Mouse (Mus musculus) embryonic facial prominence, embryonic 13.5 days (tissue): ENCODE measurements around the gene Ttc9c. TPM values are rescaled to one million over a fixed set of nuclear protein-coding genes. Genes with fewer than 3 reads are reported as not detected.

Experiments used
- ATAC-seq: fragments of 200-750 bp; cut with Nextera tagmentation; 2 replicates; pipeline ENCODE4 v1.8.0; 2017; ENCODE audit warnings: low read depth; ENCODE audit not compliant: insufficient number of reproducible peaks, insufficient read depth, low FRiP score, low TSS enrichment
- H3K27ac ChIP-seq: fragments of 300-500 bp; sonication (generic); 2 replicates; pipeline ENCODE4 v1.5.1; 2015; ENCODE audit warnings: moderate library complexity, mild to moderate bottlenecking, inconsistent platforms
- H3K27me3 ChIP-seq: fragments of 300-500 bp; sonication (generic); 2 replicates; pipeline ENCODE4 v1.6.1; 2015; ENCODE audit warnings: mild to moderate bottlenecking, inconsistent platforms
- H3K36me3 ChIP-seq: fragments of 300-500 bp; sonication (generic); 2 replicates; pipeline ENCODE4 v1.6.1; 2015; ENCODE audit warnings: mild to moderate bottlenecking, inconsistent platforms
- H3K4me1 ChIP-seq: fragments of 300-500 bp; sonication (generic); 2 replicates; pipeline ENCODE4 v1.6.1; 2015; ENCODE audit warnings: inconsistent platforms
- H3K4me2 ChIP-seq: fragments of 300-500 bp; sonication (generic); 2 replicates; pipeline ENCODE4 v1.6.1; 2015; ENCODE audit warnings: moderate library complexity, mild to moderate bottlenecking, inconsistent platforms
- H3K4me3 ChIP-seq: fragments of 300-500 bp; sonication (generic); 2 replicates; pipeline ENCODE4 v1.5.1; 2015; ENCODE audit warnings: mild to moderate bottlenecking, inconsistent platforms
- H3K9ac ChIP-seq: fragments of 300-500 bp; sonication (generic); 2 replicates; pipeline ENCODE4 v1.6.1; 2015; ENCODE audit warnings: mild to moderate bottlenecking, inconsistent platforms
- H3K9me3 ChIP-seq: fragments of 300-500 bp; sonication (generic); 2 replicates; pipeline ENCODE4 v1.6.1; 2016; ENCODE audit warnings: inconsistent platforms
- WGBS: fragments of 180-500 bp; shearing (Covaris S2); methylation state at CpG from one replicate; pipeline ENCODE4 v1.1.7; 2015; ENCODE audit warnings: mixed read lengths; 5-methylcytosine and 5-hydroxymethylcytosine counted together
- polyA plus RNA-seq: library from polyadenylated mRNA; unstranded; fragments of >200 nt; fragmentation: Nextera tagmentation; extraction: Ambion mirVana; gene quantifications from 2 replicates; pipeline ENCODE4 v1.2.1, GENCODE M21; 2015

Ttc9c gene
- polyA plus RNA-seq, 1 experiment from 2014 or later: 82.9 TPM

DNA sequence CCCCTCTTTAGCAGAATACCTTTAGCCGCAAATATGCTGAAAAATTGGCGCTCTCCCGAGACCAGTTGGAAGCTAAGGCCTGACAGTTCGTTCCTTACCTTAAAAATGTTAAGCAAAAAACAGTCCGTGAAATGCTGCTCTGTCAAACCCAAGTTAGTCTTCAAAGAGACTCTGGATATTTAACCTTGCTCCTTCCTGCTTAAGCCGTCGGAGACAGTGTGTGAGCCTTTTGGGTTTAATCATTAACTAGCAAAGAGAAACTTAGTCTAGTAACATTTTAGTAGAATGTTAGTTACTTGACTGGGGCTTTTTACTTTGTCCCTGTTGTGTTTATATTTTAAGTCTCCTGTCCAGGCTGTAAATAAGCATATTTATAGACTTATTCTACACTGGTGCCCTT is 2.0 kb upstream of the Ttc9c start:
- H3K36me3 ChIP-seq: peaks cover 42% of the 10 kb centered on the region
- peak overlapping the region; percentile 97 for H3K4me2 ChIP-seq
- H3K9me3 ChIP-seq: no peaks in the 10 kb centered on the region
- H3K4me1 ChIP-seq: peaks cover 37% of the 10 kb centered on the region
- ATAC-seq: no peak
- peak overlapping the region; percentile 100; the same call in 1 of the 2 replicates for H3K27ac ChIP-seq
- H3K9ac ChIP-seq: peak overlapping the region; percentile 99
- WGBS: 1% methylated on average over 7 of the region's 7 CpGs
- H3K27me3 ChIP-seq: no peaks in the 10 kb centered on the region
- H3K4me3 ChIP-seq: peak overlapping the region; percentile 100

DNA sequence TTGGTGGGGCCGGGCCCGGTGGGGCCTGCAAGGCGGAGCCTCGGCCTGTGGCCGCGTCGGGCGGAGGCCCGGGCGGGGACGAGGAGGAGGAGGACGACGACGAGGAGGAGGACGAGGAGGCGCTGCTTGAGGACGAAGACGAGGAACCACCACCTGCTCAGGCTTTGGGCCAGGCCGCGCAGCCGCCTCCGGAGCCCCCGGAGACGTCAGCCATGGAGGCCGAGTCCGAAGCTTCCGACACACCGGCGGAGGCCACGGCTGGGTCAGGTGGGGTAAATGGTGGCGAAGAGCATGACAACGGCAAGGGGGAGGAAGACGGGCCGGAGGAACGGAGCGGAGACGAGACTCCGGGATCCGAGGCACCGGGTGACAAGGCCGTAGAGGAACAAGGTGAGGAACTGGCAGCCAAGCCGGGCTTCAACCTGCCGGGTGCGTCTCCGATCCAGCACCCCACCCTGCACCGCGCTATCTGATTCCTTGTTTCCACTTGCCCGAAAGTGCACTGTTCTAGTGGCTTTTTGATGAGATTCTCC is 1.4 kb upstream of the Ttc9c start:
- peaks cover 38% of the 10 kb centered on the region for H3K36me3 ChIP-seq
- no peak for ATAC-seq

DNA sequence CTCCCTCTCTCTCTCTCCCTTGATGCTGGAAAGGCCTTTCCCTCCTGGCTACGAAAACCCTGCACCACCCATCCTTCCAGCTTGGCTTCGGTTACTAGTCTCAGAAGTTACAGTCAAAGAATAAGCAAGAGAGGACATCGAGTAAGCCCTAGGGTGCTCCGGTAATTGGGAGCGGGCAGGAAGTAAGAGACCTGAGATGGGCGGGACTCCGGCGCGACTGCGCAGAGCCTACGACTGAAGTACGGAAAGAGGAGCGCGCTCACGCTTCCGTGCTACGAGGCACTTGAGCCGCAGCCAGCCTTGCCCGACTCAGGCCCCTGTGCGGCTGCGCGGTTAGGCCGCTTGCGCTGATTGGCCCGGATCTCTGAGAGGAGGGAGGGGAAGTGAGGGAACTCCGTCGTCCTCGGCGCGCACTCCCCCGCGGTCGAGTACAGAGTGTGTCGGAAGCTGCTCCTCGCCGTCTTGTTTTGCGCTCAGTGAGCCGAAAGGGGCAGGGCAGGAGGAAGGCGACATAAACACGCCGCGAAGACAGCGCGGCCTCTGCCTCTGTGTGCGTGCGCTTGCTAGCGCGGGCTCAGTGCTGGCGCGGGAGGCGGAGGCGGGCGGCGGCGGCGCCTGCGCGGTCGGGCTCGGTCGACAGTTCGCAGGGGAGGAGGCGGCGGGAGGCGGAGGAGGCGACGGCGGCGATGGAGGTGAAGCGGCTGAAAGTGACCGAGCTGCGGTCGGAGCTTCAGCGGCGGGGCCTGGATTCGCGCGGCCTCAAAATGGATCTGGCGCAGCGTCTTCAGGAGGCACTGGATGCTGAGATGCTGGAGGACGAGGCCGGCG is 677 bp upstream of the Ttc9c start, which contains the start of gene Hnrnpul2:
TSS of gene Hnrnpul2 (plus strand) at position 415 of the 828 bp plus-strand sequence.
- H3K9ac ChIP-seq: peak within 1 kb of the TSS; percentile 99
- H3K4me1 ChIP-seq: peaks cover 42% of the 10 kb centered on the region
- WGBS: under 1% methylated on average over 83 of the region's 83 CpGs
- peaks cover 39% of the 10 kb centered on the region for H3K36me3 ChIP-seq
- peak within 1 kb of the TSS; percentile 97 for H3K4me2 ChIP-seq
- H3K4me3 ChIP-seq: peak within 1 kb of the TSS; percentile 100
- no peaks in the 10 kb centered on the region for H3K27me3 ChIP-seq
- peak; percentile 95 for ATAC-seq
- H3K9me3 ChIP-seq: no peaks in the 10 kb centered on the region
- H3K27ac ChIP-seq: peak within 1 kb of the TSS; percentile 100

More for the DNA sequence above, 1.4 kb upstream of the Ttc9c start:
- H3K9ac ChIP-seq: peak overlapping the region; percentile 99
- WGBS: under 1% methylated on average over 48 of the region's 48 CpGs
- peak overlapping the region; percentile 100 for H3K4me3 ChIP-seq
- H3K27me3 ChIP-seq: no peaks in the 10 kb centered on the region
- H3K27ac ChIP-seq: peak overlapping the region; percentile 100
- no peaks in the 10 kb centered on the region for H3K9me3 ChIP-seq
- H3K4me1 ChIP-seq: peaks cover 42% of the 10 kb centered on the region
- H3K4me2 ChIP-seq: peak overlapping the region; percentile 97

GRCm38 (mm10) chr19:8818301-8818798 is 783 bp downstream of the Ttc9c start:
- WGBS: 26% methylated on average over 14 of the region's 14 CpGs
- Histone ChIP-seq H3K9me3 (no peaks in the 10 kb centered on the region), H3K36me3 (peaks cover 37% of the 10 kb centered on the region), H3K9ac (peak overlapping the region; percentile 91), H3K4me1 (peaks cover 45% of the 10 kb centered on the region), H3K4me2 (peak overlapping the region; percentile 97), H3K27ac (peak overlapping the region; percentile 100), H3K27me3 (no peaks in the 10 kb centered on the region), H3K4me3 (peak overlapping the region; percentile 100)
- ATAC-seq: no peak

DNA sequence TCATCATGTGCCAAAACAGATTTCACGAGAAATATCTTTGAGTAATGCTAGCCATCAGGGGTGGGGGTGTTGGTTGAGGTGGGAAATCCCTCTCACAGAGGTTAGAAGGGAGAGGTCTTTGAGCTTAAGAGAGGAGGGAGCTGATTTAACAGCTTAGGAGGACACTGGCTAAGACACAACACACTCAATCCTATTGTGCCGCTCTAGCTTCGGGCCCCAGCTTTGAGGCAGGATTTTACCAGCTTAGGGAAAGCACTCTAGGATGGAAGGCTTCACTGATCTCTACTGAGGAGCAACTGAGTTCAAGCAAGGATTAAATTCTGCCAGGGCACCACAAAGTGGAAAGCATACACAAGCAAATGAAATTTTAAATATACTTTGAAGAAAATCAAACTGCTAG is 2.1 kb downstream of the Ttc9c start:
- Histone ChIP-seq H3K27ac (no peak overlapping the region), H3K27me3 (no peaks in the 10 kb centered on the region), H3K4me1 (peaks cover 32% of the 10 kb centered on the region), H3K4me2 (peak overlapping the region; percentile 97), H3K4me3 (peak overlapping the region; percentile 7; the same call in 1 of the 2 replicates), H3K9me3 (no peaks in the 10 kb centered on the region), H3K36me3 (peaks cover 43% of the 10 kb centered on the region), H3K9ac (peak overlapping the region; percentile 62)
- ATAC-seq: no peak
- WGBS: 76% methylated on average over 3 of the region's 3 CpGs

- ATAC-seq: no peak
- H3K4me2 ChIP-seq: no peak overlapping the region
- H3K36me3 ChIP-seq: peaks cover 53% of the 10 kb centered on the region
- H3K27ac ChIP-seq: no peak overlapping the region
- H3K9ac ChIP-seq: 0 out of 2 replicates have a peak overlapping the region, but pooled peaks have one; percentile 36
- H3K4me1 ChIP-seq: peaks cover 27% of the 10 kb centered on the region
- no peak overlapping the region; the same call in 1 of the 2 replicates for H3K4me3 ChIP-seq
- 76% methylated on average over 11 of the region's 11 CpGs for WGBS
- H3K9me3 ChIP-seq: no peaks in the 10 kb centered on the region
- no peaks in the 10 kb centered on the region for H3K27me3 ChIP-seq
Measured at GRCm38 (mm10) chr19:8815812-8816211, 3.3 kb downstream of the Ttc9c start.

- H3K9ac ChIP-seq: no peak overlapping the region
- no peak for ATAC-seq
- H3K4me3 ChIP-seq: no peak overlapping the region
- H3K36me3 ChIP-seq: peaks cover 71% of the 10 kb centered on the region
- no peaks in the 10 kb centered on the region for H3K27me3 ChIP-seq
- 95% methylated on average over 5 of the region's 5 CpGs for WGBS
- H3K9me3 ChIP-seq: no peaks in the 10 kb centered on the region
- H3K4me1 ChIP-seq: peaks cover 10% of the 10 kb centered on the region
- H3K27ac ChIP-seq: no peak overlapping the region
- no peak overlapping the region for H3K4me2 ChIP-seq
Measured at GRCm38 (mm10) chr19:8806810-8807209, 12.3 kb downstream of the Ttc9c start.

- Histone ChIP-seq H3K36me3 (peaks cover 50% of the 10 kb centered on the region), H3K27ac (no peak overlapping the region), H3K4me2 (no peak overlapping the region), H3K4me3 (no peak overlapping the region), H3K4me1 (peaks cover 13% of the 10 kb centered on the region), H3K9ac (no peak overlapping the region), H3K27me3 (no peaks in the 10 kb centered on the region), H3K9me3 (no peaks in the 10 kb centered on the region)
- WGBS: 94% methylated on average over 11 of the region's 11 CpGs
- no peak for ATAC-seq
Measured at GRCm38 (mm10) chr19:8803879-8804660, 15.1 kb downstream of the Ttc9c start.

GRCm38 (mm10) chr19:8803204-8803780 is 15.8 kb downstream of the Ttc9c start:
- 89% methylated on average over 9 of the region's 9 CpGs for WGBS
- Histone ChIP-seq H3K36me3 (peaks cover 45% of the 10 kb centered on the region), H3K9me3 (no peaks in the 10 kb centered on the region), H3K27me3 (no peaks in the 10 kb centered on the region), H3K4me2 (peak overlapping the region; percentile 77), H3K4me3 (peak overlapping the region; percentile 63), H3K27ac (peak overlapping the region; percentile 91), H3K9ac (peak overlapping the region; percentile 64; the same call in 1 of the 2 replicates), H3K4me1 (peaks cover 16% of the 10 kb centered on the region)
- no peak for ATAC-seq

GRCm38 (mm10) chr19:8802130-8802821 is 16.9 kb downstream of the Ttc9c start, which contains the start of gene Zbtb3:
Gene Zbtb3, plus strand, starts transcription at chr19:8802555.
- Histone ChIP-seq H3K27ac (peak within 1 kb of the TSS; percentile 91), H3K9ac (peak within 1 kb of the TSS; percentile 64), H3K27me3 (no peaks in the 10 kb centered on the region), H3K36me3 (peaks cover 35% of the 10 kb centered on the region), H3K4me1 (peaks cover 23% of the 10 kb centered on the region), H3K4me2 (peak within 1 kb of the TSS; percentile 77), H3K9me3 (no peaks in the 10 kb centered on the region), H3K4me3 (peak within 1 kb of the TSS; percentile 63)
- peak; percentile 98 for ATAC-seq
- WGBS: under 1% methylated on average over 30 of the region's 30 CpGs
